Mouse (Mus musculus): ENCODE measurements around the gene Smap1.

The Smap1 gene

GRCm38 (mm10) chr1:23920275-23920674 lies 1.8 kb downstream of the Smap1 start:
- DNase-seq (ENCODE audit: low spot score in 2 of 2) = no peak

GRCm38 (mm10) chr1:23919086-23919485 lies 3.0 kb downstream of the Smap1 start:
- no peak for DNase-seq (ENCODE audit: low spot score in 2 of 2)

GRCm38 (mm10) chr1:23915483-23915882 lies 6.6 kb downstream of the Smap1 start:
- no peak for DNase-seq (ENCODE audit: low spot score in 2 of 2)

- DNase-seq (ENCODE audit: low spot score in 2 of 2) = no peak
Measured at GRCm38 (mm10) chr1:23912988-23913387, 9.1 kb downstream of the Smap1 start.

- DNase-seq (ENCODE audit: low spot score in 2 of 2) = no peak
Measured at GRCm38 (mm10) chr1:23906082-23906481, 16.0 kb downstream of the Smap1 start.

- DNase-seq (ENCODE audit: low spot score in 2 of 2) = no peak
Measured at GRCm38 (mm10) chr1:23903340-23903739, 18.8 kb downstream of the Smap1 start.

- DNase-seq (ENCODE audit: low spot score in 2 of 2) = no peak
Measured at GRCm38 (mm10) chr1:23902736-23903135, 19.4 kb downstream of the Smap1 start.

- DNase-seq (ENCODE audit: low spot score in 2 of 2) = no peak
Measured at GRCm38 (mm10) chr1:23899647-23900020, 22.5 kb downstream of the Smap1 start.

GRCm38 (mm10) chr1:23899020-23899646 lies 23.0 kb downstream of the Smap1 start:
- DNase-seq (ENCODE audit: low spot score in 2 of 2) = no peak

GRCm38 (mm10) chr1:23892072-23892471 lies 30.0 kb downstream of the Smap1 start:
- DNase-seq (ENCODE audit: low spot score in 2 of 2) = no peak

GRCm38 (mm10) chr1:23884914-23885313 lies 37.2 kb downstream of the Smap1 start:
- no peak for DNase-seq (ENCODE audit: low spot score in 2 of 2)

GRCm38 (mm10) chr1:23884087-23884668 lies 37.9 kb downstream of the Smap1 start:
- no peak for DNase-seq (ENCODE audit: low spot score in 2 of 2)

GRCm38 (mm10) chr1:23882681-23883080 lies 39.4 kb downstream of the Smap1 start:
- no peak for DNase-seq (ENCODE audit: low spot score in 2 of 2)

- DNase-seq (ENCODE audit: low spot score in 2 of 2) = no peak
Measured at GRCm38 (mm10) chr1:23872194-23872593, 49.9 kb downstream of the Smap1 start.

GRCm38 (mm10) chr1:23867350-23867862 lies 54.7 kb downstream of the Smap1 start:
- DNase-seq (ENCODE audit: low spot score in 2 of 2) = no peak

- no peak for DNase-seq (ENCODE audit: low spot score in 2 of 2)
Measured at GRCm38 (mm10) chr1:23865566-23865965, 56.6 kb downstream of the Smap1 start.

GRCm38 (mm10) chr1:23860944-23861343 lies 61.2 kb downstream of the Smap1 start:
- DNase-seq (ENCODE audit: low spot score in 2 of 2) = no peak

- DNase-seq (ENCODE audit: low spot score in 2 of 2) = no peak
Measured at GRCm38 (mm10) chr1:23855623-23856022, 66.5 kb downstream of the Smap1 start.

GRCm38 (mm10) chr1:23846044-23846680 lies 76.0 kb downstream of the Smap1 start:
- DNase-seq (ENCODE audit: low spot score in 2 of 2) = no peak

- no peak for DNase-seq (ENCODE audit: low spot score in 2 of 2)
Measured at GRCm38 (mm10) chr1:23845007-23845406, 77.1 kb downstream of the Smap1 start.

GRCm38 (mm10) chr1:23843790-23844189 lies 78.3 kb downstream of the Smap1 start:
- DNase-seq (ENCODE audit: low spot score in 2 of 2) = no peak

- no peak for DNase-seq (ENCODE audit: low spot score in 2 of 2)
Measured at GRCm38 (mm10) chr1:23842629-23843028, 79.5 kb downstream of the Smap1 start.

- no peak for DNase-seq (ENCODE audit: low spot score in 2 of 2)
Measured at GRCm38 (mm10) chr1:23840924-23841323, 81.2 kb downstream of the Smap1 start.

Data from right cerebral cortex, postnatal 36 days (tissue).